9 mouse cellular contexts compared by ENCODE assay signal in genomic region chr16:30973416-30973815, GRCm38 (mm10).
DNase-seq lines count a peak whose midpoint lies in the region; ATAC-seq lines count a peak whose summit lies in the region.
"Had no signal": no experiment of that assay in that cellular context is flagged by ENCODE, and none has a peak within 500 bp of the region (broad histone marks: within the 10 kb centered on the region; RNA-seq: fewer than 3 reads in every experiment).

No protein-coding gene starts in this region.

- H3K4me2 ChIP-seq in embryonic facial prominence, embryonic 12.5 days (replicated peaks), result no peak overlapping the region
- no peak overlapping the region for H3K4me2 ChIP-seq in liver, embryonic 16.5 days (ENCODE audit: low read depth, low read length)
- H3K4me2 ChIP-seq: liver, embryonic 13.5 days had no signal

- H3K9me3 ChIP-seq in embryonic facial prominence, embryonic 12.5 days, result no peaks in the 10 kb centered on the region
- no peaks in the 10 kb centered on the region for H3K9me3 ChIP-seq in embryonic facial prominence, embryonic 10.5 days
- H3K9me3 ChIP-seq in liver, embryonic 16.5 days (replicated peaks; ENCODE audit: control insufficient read depth, low read length), result no peaks in the 10 kb centered on the region
- H3K9me3 ChIP-seq: liver, embryonic 13.5 days had no signal

- no peaks in the 10 kb centered on the region for H3K36me3 ChIP-seq in embryonic facial prominence, embryonic 12.5 days
- H3K36me3 ChIP-seq in embryonic facial prominence, embryonic 10.5 days (replicated peaks), result no peaks in the 10 kb centered on the region
- H3K36me3 ChIP-seq in liver, embryonic 16.5 days (ENCODE audit: control insufficient read depth, insufficient read depth), result no peaks in the 10 kb centered on the region
- H3K36me3 ChIP-seq: liver, embryonic 13.5 days had no signal

- WGBS in embryonic facial prominence, embryonic 12.5 days, result 57% methylated on average over 6 of the region's 6 CpGs
- WGBS in embryonic facial prominence, embryonic 10.5 days, result 76% methylated on average over 6 of the region's 6 CpGs
- 36% methylated on average over 6 of the region's 6 CpGs for WGBS in liver, embryonic 16.5 days (ENCODE audit: insufficient replicate concordance)

- no peaks in the 10 kb centered on the region for H3K27me3 ChIP-seq in embryonic facial prominence, embryonic 12.5 days
- no peaks in the 10 kb centered on the region for H3K27me3 ChIP-seq in embryonic facial prominence, embryonic 10.5 days (replicated peaks; ENCODE audit: low read depth, poor library complexity, severe bottlenecking)
- no peaks in the 10 kb centered on the region for H3K27me3 ChIP-seq in liver, embryonic 16.5 days (ENCODE audit: control insufficient read depth, insufficient read depth, low read depth, low read length)
- H3K27me3 ChIP-seq: liver, embryonic 13.5 days had no signal

- H3K27ac ChIP-seq in embryonic facial prominence, embryonic 12.5 days, result peak overlapping the region; percentile 78
- no peak overlapping the region; the same call in 1 of the 2 replicates for H3K27ac ChIP-seq in embryonic facial prominence, embryonic 10.5 days (replicated peaks)
- H3K27ac ChIP-seq in liver, embryonic 16.5 days (ENCODE audit: low read length), result peak overlapping the region; percentile 4
- H3K27ac ChIP-seq: liver, embryonic 13.5 days had no signal

- DNase-seq in embryonic facial prominence, embryonic 10.5 days (ENCODE audit: low spot score), result no peak
- peak; percentile 47 for DNase-seq in Muller cell, postnatal 12 days (ENCODE audit: inconsistent ontology term)
- peak; percentile 78 to 85 for DNase-seq in heart, postnatal 10 days
- DNase-seq in left cerebral cortex, adult 11 months (ENCODE audit: low spot score), result no peak
- DNase-seq in urinary bladder, postnatal 4 days (ENCODE audit: low spot score in 2 of 2), result no peak
- DNase-seq: liver, embryonic 13.5 days had no signal

- intact Hi-C loops in heart, postnatal 10 days (cut with DNase I), result loop anchor here (2.0 to 10.0 kb wide), 2 partner anchors 29 to 381 kb away; no protein-coding TSS in a partner anchor

- H3K4me3 ChIP-seq in embryonic facial prominence, embryonic 12.5 days, result no peak overlapping the region
- H3K4me3 ChIP-seq in embryonic facial prominence, embryonic 10.5 days, result no peak overlapping the region
- H3K4me3 ChIP-seq in liver, embryonic 16.5 days (ENCODE audit: low read depth, low read length), result no peak overlapping the region
- H3K4me3 ChIP-seq: liver, embryonic 13.5 days had no signal

- no peak for ATAC-seq in embryonic facial prominence, embryonic 12.5 days (ENCODE audit: insufficient number of reproducible peaks, insufficient read depth, low FRiP score, low TSS enrichment)
- ATAC-seq in liver, embryonic 16.5 days (ENCODE audit: low read depth), result peak; percentile 36
- ATAC-seq in CD4-positive, CD25-positive, alpha-beta regulatory T cell, adult 4 months, result no peak

- H3K9ac ChIP-seq in embryonic facial prominence, embryonic 12.5 days, result no peak overlapping the region
- H3K9ac ChIP-seq in liver, embryonic 16.5 days (ENCODE audit: low read depth, low read length), result no peak overlapping the region
- H3K9ac ChIP-seq: liver, embryonic 13.5 days had no signal

- H3K4me1 ChIP-seq in embryonic facial prominence, embryonic 12.5 days, result peaks cover 41% of the 10 kb centered on the region
- peaks cover 63% of the 10 kb centered on the region for H3K4me1 ChIP-seq in embryonic facial prominence, embryonic 10.5 days
- H3K4me1 ChIP-seq in liver, embryonic 16.5 days (ENCODE audit: control insufficient read depth, low read depth, low read length), result peaks cover 33% of the 10 kb centered on the region

Comparison
In these comparisons a context has a peak if more than half of its experiments do, and no peak if none do; other contexts are left out.
1. DNase-seq: peak in Muller cell, postnatal 12 days (single experiment) and heart, postnatal 10 days (2 of 2); none in embryonic facial prominence, embryonic 10.5 days (single experiment), left cerebral cortex, adult 11 months (single experiment) and urinary bladder, postnatal 4 days (0 of 2).